Mouse (Mus musculus): ENCODE measurements around the gene Thap12.

Thap12 gene

GRCm38 (mm10) chr7:98702283-98703240, at the start of gene Thap12:
Gene Thap12, plus strand, starts transcription at chr7:98703103.
- peak; percentile 99 for DNase-seq

DNA sequence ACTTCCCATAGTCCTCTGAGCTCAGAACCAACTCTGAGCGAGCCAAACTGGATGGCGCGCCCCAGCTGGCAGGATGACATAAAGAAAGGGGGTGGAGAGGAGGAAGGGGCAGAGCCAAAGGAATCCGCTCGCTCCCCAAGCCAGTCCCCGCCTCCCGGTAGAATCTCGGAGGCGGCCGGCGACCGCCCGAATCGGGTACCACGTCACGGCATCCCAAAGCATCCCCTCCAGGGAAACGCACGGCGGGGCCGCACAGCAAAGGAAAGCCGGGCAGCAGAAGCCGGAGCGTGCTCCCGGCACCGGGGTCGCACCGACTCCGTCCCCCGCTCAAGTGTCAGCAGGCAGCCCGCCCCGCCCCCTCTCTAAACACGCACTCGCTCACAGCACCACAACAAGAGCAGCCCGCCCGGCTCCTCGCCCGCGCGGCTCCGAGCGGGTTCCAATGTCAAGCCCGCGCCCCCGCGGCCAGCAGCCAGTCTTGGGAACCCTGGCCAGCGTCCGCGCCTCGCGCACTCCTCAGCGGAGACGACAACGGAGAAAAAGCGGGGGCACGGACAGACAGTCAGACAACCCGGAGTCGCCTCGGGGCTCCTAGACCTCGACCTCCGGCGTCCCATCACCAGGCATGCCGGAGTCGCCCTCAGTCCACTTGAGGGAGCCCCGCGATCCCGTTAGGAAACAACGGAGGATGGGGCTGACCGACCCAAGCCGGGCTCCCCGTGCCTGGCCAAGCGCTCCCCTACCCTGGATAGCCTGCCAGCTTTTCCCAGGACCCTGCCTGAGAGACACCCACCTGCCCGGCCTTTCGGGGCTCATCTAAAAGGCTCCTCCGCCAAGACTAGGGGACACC, 47.0 kb upstream of the Thap12 start:
- peak; percentile 75 to 84 for DNase-seq

DNA sequence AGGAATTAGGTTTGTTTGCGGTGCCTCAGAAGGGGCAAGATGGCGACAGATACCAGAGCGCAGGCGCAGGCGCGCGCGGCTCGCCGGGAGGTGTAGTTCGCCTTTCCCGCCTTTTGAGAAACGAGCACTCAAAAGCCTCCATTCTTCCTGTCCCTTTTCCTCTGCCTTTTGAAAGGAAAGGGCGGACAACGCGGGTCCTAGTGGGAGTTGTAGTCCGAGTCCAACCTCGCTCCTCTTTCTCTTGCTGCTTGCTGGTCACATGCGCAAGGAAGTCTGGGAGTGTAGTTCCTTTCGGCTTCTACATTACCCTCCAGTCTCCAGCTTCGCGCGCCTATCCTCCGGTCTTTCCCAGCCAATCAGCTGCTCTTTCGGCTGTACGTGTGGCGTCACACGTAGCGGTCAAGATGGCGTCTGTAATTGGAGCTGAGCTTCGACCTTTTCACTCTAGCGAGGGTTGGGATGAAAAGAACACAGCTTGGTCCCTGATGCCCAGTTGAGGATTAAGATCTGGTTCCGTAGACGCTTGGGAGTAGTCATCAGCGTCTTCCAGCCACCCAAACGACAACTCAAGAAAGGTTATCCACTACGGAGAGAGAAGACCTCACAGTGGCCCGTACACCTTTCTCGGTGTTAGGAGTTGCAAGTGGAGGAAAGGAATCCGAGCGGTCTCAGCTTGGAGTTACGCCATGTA, 46.2 kb upstream of the Thap12 start, which contains the start of gene Emsy:
Gene Emsy, minus strand, starts transcription at position 253 of the 691 bp plus-strand sequence.
- DNase-seq = peak; percentile 94 to 98

DNA sequence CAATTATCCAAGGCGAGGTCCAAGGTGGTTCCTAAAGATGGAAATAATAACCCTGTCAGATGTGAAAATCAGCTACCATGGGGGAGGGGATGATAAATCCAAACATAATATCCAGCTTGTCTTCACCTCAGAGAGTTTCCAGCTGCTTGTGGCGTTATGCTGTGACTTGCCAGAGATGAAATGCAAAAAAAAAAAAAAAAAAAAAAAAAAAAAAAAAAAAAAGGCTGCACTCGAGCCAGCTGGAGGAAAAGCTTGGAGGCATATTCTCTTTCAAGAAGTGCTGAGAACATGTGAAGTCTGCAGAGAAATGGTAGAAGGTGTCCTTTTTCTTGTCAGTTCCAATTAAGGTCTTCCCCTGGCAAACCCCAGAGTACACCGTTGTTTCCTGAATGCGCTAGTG, 37.7 kb upstream of the Thap12 start:
- DNase-seq = no peak

GRCm38 (mm10) chr7:98665726-98666125, 37.2 kb upstream of the Thap12 start:
- no peak for DNase-seq

DNA sequence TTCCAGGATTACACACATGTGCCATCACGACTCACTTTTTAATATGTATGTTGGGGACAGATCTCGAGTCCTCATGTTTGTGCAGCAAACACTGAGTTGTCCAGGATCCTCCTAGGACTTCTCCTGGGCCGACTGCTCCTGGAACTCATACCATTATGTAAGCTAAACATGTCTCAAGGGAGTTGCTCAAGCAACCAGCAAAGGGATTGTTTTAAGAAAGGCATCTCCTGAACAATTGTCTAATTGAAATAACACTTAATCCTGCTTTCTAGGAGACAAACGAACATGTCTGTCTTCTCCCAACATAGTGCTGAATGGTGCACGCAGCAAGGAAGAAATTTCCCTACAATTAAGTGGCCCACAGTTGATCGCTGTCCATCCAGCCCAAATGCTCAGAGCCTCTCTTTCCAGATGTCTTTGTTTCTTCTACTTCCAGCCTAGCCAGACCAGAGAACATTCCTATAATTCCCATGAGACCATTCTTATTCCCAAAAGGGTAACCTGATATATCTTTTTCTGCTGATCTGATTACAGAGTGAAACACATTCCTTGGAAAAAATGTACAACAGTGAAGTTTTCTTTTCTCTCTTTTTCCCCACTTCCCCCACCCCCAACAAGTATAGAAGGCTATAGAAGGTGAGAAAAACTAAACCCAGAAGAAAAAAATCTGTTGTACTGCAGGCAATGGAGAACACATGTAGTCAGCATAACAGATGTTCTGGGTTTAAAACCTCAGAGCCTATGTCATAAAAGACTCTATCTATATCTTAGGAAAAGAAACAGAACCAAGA, 34.8 kb upstream of the Thap12 start:
- DNase-seq = no peak

DNA sequence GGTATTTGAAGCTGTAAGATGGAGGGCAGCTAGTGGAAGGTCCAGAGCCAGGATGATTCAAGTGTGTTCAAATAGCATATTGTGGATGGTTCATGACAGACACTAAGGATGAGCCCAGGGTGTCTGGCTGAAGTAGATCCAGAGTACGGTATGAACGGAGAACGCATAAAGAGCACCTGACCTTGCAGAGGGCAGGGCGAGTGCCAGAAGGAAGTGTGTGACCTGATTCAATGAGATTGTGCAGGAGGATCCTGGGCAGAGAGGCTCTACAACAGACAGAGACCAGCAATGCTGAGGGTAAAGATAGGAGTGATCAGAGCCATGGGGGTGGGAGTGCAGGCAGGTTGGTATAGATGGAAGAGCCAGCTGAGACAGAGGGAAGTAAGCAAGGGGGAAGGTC, 32.1 kb upstream of the Thap12 start:
- DNase-seq = no peak

DNA sequence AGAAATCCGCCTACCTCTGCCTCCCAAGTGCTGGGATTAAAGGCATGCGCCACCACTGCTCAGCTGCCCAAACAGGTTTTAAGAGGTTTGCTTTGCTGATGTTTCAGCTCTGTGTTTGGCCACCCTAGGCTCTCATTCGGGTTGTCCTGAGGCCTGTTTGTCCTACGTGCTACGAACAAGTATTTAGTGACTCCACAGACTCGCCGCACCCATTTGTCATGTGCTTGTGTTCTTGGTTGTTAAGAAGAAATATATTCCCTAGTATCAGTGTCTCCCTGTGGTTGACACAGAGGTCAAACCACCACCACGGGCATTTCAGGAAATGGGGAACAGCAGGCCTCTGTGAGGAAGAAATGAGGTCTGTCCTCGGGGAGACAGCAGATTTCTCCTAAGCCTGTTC, 31.5 kb upstream of the Thap12 start:
- DNase-seq = peak; percentile 19 to 45

- DNase-seq = peak in 1 of 2 experiments; percentile 12
Measured at GRCm38 (mm10) chr7:98672241-98672955, 30.5 kb upstream of the Thap12 start.

DNA sequence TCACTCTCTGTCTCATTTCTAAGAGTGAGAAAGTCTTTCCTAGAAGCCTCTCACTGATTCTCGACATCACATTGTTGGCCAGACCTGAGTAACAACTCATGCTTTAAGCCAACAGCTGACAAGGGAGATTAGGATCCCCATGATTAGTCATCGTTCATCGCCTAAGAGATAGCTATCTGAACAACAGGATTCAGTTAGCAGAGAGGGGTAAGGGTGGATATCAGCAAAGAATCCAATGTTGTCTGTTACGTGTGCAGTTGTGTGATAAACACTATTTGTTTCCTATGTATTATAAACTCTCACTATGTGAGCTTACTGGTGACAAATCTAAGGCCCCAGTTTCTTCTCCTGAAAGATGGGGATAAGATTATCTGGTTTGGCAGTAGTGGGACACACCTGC, 28.6 kb upstream of the Thap12 start:
- no peak for DNase-seq

GRCm38 (mm10) chr7:98677511-98677910, 25.4 kb upstream of the Thap12 start:
- peak in 1 of 2 experiments; percentile 35 for DNase-seq

DNA sequence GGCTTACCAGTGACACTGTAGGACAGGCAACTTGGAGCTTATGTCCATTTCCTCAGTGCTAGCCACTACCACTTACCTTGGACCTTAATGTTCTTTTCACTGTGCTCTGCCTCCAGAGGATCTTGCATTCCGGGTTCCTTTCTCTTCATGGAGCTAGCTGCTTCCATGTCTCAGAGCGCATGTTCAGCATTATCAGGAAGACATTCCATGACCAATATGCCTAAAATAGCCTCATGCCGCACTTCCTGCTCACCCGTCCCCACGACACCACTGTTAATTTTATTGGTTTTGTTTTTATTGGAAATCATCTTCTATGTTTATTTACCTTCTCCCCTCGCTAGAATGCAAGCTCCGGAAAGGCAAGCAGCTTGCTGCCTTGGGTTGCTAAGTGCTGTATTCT, 24.5 kb upstream of the Thap12 start:
- peak; percentile 22 to 37 for DNase-seq

DNA sequence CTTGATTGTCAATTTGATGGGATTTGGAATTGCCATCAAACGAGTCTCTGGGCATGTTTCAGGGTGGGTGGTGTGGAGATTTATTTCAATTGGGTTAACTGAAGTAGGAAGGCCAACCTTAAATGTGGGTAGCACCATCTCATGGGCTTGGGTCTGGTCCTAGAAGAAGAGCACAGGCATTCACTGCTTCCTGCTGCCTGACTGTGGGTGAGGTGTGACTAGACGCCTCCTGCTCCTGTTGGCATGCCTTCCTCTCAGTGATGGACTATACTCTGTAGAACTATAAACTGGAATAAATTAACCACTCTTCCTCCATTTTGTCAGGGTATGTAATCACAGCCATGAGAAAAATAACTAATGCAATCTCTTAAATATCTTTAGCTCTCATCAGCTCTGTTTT, 22.2 kb upstream of the Thap12 start:
- DNase-seq = no peak

GRCm38 (mm10) chr7:98682821-98683220, 20.1 kb upstream of the Thap12 start:
- DNase-seq = no peak

DNA sequence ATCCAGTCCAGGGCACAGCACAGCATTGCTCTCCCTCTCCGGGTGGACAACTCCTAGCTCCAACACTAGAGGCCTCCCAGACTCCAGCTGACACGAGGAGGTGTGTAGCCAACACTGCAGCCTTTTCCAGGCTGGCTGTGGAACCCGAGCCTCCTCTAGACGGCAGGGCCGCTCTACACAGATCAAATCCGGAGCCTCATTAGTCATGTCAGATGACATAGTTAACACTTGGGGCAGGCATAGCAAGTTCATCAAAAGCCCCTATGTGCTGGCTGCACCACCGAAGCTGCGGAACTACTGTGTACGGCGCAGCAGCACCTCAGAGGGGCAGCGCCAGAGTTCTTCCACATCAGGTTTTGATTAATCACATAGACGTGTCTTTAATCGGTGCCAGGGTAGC, 17.0 kb upstream of the Thap12 start:
- peak in 1 of 2 experiments; percentile 60 for DNase-seq

- no peak for DNase-seq
Measured at GRCm38 (mm10) chr7:98690126-98690525, 12.8 kb upstream of the Thap12 start.

- DNase-seq = no peak
Measured at GRCm38 (mm10) chr7:98690831-98691230, 12.1 kb upstream of the Thap12 start.

DNA sequence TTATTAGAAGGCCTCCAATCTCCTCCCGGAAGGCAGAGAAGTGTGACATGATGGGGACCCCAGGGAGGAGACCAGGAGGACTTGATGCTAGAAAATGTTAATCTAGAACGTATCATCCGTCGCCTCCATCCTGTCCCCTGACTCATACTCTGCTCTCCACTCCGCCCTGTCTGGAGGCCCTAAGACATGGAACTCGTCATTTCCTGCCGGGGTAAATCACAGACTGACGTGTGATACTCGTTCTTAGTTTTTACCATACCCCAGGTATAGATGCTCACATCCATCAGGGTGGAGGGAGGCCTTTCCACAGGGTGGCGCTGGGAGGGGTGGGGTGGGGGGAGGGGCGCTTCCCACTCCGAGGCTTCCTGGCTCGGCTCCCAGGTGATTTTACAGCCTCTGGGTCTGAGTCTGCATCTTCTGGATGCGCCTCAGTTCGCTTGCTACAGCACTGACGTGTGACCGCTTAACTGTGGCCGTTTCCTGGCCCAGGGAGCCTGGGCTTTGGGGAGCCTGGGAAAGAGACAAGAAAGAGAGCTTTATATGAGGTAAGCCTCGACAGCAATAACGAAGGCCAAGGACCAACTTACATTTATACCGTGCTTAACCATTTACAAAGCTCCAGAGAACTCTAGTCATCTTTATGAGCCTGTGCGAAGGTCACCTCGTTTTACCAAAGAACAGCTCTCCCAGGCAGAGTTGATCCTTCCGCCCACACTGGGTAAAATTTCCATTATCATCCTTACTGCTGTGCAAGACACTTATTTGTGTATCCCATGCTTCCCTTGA, 9.9 kb upstream of the Thap12 start:
- peak; percentile 70 to 81 for DNase-seq

- DNase-seq = peak; percentile 24 to 31
Measured at GRCm38 (mm10) chr7:98694046-98694445, 8.9 kb upstream of the Thap12 start.

- DNase-seq = peak; percentile 25 to 38
Measured at GRCm38 (mm10) chr7:98697496-98697895, 5.4 kb upstream of the Thap12 start.

Data from kidney, postnatal 36 days (tissue).